Mouse (Mus musculus) kidney, embryonic 16.5 days (tissue): Measurements from ENCODE around the gene Pecam1. TPM values are rescaled to one million over a fixed set of nuclear protein-coding genes. Genes with fewer than 3 reads are reported as not detected.
"Not testable (repeated sequence)": the region's sequence is repeated elsewhere in the genome, so short reads cannot be mapped to it uniquely, and the experiment has no call there.

Source experiments
- ATAC-seq: fragments of 200-750 bp; cut with Nextera tagmentation; 2 replicates; pipeline ENCODE4 v1.8.0; 2017; ENCODE audit warnings: moderate TSS enrichment; ENCODE audit not compliant: low FRiP score, low TSS enrichment
- H3K27ac ChIP-seq: fragments of 300-500 bp; sonication (generic); 2 replicates; pipeline ENCODE4 v1.5.1; 2014; ENCODE audit warnings: low read length
- H3K27me3 ChIP-seq: fragments of 300-500 bp; sonication (generic); 2 replicates; pipeline ENCODE4 v1.6.1; 2014; ENCODE audit warnings: low read length, control low read depth, mixed read lengths; ENCODE audit not compliant: insufficient read depth
- H3K36me3 ChIP-seq: fragments of 300-500 bp; sonication (generic); 2 replicates; pipeline ENCODE4 v1.6.1; 2014; ENCODE audit warnings: low read length, control low read depth, mixed read lengths; ENCODE audit not compliant: insufficient read depth
- H3K4me1 ChIP-seq: fragments of 300-500 bp; sonication (generic); 2 replicates; pipeline ENCODE4 v1.6.1; 2014; ENCODE audit warnings: low read length, control low read depth, mixed read lengths; ENCODE audit not compliant: insufficient read depth
- H3K4me2 ChIP-seq: fragments of 300-500 bp; sonication (generic); replicated peaks from 2 replicates; pipeline ENCODE4 v1.6.1; 2014; ENCODE audit warnings: low read depth, low read length
- H3K4me3 ChIP-seq: fragments of 300-500 bp; sonication (generic); 2 replicates; pipeline ENCODE4 v1.5.1; 2014; ENCODE audit warnings: mild to moderate bottlenecking, low read length
- H3K9ac ChIP-seq: fragments of 300-500 bp; sonication (generic); replicated peaks from 2 replicates; pipeline ENCODE4 v1.6.1; 2014; ENCODE audit warnings: low read length
- H3K9me3 ChIP-seq: fragments of 300-500 bp; sonication (generic); 2 replicates; pipeline ENCODE4 v1.6.1; 2016; ENCODE audit warnings: low read length, control low read depth
- WGBS: fragments of 180-500 bp; shearing (Covaris S2); extraction: QIAGEN DNeasy Blood & Tissue Kit; methylation state at CpG from one replicate; pipeline ENCODE4 v1.1.7; 2014; 5-methylcytosine and 5-hydroxymethylcytosine counted together
- polyA plus RNA-seq: library from polyadenylated mRNA; unstranded; fragments of >200 nt; fragmentation: Nextera tagmentation; extraction: Ambion mirVana; gene quantifications from 2 replicates; pipeline ENCODE4 v1.2.1, GENCODE M21; 2015

Pecam1 gene
- polyA plus RNA-seq, 1 experiment from 2014 or later = 74.9 TPM

DNA sequence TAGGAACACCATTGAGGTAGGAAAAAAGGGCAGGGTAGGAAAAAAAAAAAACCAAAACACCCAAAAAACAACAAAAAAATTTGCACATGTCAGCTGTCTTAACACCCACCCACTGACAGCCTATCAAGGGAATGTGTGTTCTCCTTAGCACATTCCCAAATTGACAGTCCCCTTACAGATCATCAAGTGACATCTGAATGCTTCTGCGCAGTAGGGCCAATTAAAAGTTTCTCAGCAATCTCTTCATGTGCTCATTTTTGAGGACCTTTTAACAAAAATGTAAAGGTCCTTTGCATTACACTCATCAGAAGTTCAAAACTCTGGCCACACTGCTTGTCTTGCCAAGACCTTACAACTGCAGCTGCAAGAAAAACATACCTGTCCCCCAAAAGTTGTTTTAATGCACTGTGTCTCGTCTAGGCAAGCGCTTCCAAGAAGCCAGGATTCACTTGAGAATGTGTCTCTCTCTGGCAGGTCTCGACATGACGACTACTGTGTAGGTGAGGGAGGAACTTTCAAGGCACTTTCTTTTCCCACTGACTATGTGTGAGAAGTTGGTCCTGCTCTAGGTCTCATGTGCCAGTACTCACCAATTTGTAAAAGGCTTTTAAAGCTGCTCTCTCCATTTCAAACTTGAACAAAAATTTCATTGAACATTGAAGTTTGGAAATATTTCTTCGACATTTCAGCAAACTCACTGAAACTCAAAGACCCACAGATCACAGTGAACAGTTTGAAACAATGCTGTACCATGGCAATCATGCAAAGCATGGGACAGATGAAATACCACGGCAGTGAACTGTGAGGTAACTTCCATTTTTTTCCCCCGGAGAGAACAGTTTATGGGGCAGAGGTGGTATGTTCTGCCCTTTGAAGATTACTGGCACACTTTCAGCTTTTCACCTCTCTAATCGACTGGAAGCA lies 32.7 kb upstream of the Pecam1 start:
- Histone ChIP-seq H3K36me3 (peaks cover 53% of the 10 kb centered on the region), H3K9ac (no peak overlapping the region), H3K4me3 (no peak overlapping the region), H3K27ac (no peak overlapping the region), H3K4me1 (peaks cover 22% of the 10 kb centered on the region), H3K4me2 (no peak overlapping the region), H3K27me3 (no peaks in the 10 kb centered on the region), H3K9me3 (no peaks in the 10 kb centered on the region)
- 78% methylated on average over 9 of the region's 9 CpGs for WGBS
- ATAC-seq = no peak

GRCm38 (mm10) chr11:106782271-106782670 lies 31.8 kb upstream of the Pecam1 start:
- 88% methylated on average over 7 of the region's 7 CpGs for WGBS
- not testable (repeated sequence) for ATAC-seq

DNA sequence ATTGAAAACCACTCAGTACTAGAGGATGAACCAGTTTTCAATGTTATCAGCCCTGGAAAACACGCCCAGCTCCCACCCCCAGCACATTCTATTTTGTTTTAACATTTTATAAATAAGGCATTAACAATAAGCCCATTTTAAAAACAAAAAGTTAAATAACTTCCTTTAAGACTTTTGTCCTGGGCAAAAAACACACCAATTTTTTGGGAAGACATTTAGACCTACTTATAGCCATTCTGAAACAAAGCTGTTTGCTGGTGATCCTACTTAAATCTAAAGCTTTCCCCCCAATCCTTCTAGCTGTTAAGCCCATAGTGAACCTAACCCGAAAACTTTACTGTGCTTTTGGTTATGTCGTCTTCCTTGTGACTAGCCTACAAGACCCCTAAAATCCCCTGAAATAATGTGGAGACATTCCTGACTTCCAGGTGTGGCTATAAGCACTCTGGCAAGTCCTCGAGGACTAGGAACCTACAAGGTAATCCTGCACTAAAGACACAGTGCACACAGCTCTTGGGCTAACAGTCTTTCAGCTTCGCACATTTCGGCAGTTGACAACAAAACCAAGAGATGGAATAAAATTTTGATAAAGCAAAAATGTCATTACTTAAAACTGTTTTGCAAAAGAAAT lies 30.3 kb upstream of the Pecam1 start:
- Histone ChIP-seq H3K4me2 (no peak overlapping the region), H3K4me3 (no peak overlapping the region), H3K27ac (0 out of 2 replicates have a peak overlapping the region, but pooled peaks have one; percentile 46), H3K9ac (no peak overlapping the region), H3K27me3 (no peaks in the 10 kb centered on the region), H3K4me1 (peaks cover 16% of the 10 kb centered on the region), H3K9me3 (no peaks in the 10 kb centered on the region), H3K36me3 (peaks cover 51% of the 10 kb centered on the region)
- WGBS = 77% methylated on average over 6 of the region's 6 CpGs
- no peak for ATAC-seq

More at GRCm38 (mm10) chr11:106782271-106782670, 31.8 kb upstream of the Pecam1 start:
- not testable (repeated sequence) for H3K27me3 ChIP-seq, H3K27ac ChIP-seq, H3K4me2 ChIP-seq, H3K9ac ChIP-seq, H3K9me3 ChIP-seq, H3K4me3 ChIP-seq
- H3K4me1 ChIP-seq = peaks cover 22% of the 10 kb centered on the region
- peaks cover 53% of the 10 kb centered on the region for H3K36me3 ChIP-seq

GRCm38 (mm10) chr11:106780089-106780425 lies 29.6 kb upstream of the Pecam1 start:
- ATAC-seq = no peak; the same call in 1 of the 2 replicates
- Histone ChIP-seq H3K9ac (peak overlapping the region; percentile 80; the same call in 1 of the 2 replicates), H3K27me3 (no peaks in the 10 kb centered on the region), H3K27ac (peak overlapping the region; percentile 95), H3K4me3 (peak overlapping the region; percentile 61), H3K36me3 (peaks cover 49% of the 10 kb centered on the region), H3K4me2 (peak overlapping the region; percentile 71), H3K4me1 (peaks cover 11% of the 10 kb centered on the region; the same call in 1 of the 2 replicates), H3K9me3 (no peaks in the 10 kb centered on the region)
- 61% methylated on average over 4 of the region's 4 CpGs for WGBS

DNA sequence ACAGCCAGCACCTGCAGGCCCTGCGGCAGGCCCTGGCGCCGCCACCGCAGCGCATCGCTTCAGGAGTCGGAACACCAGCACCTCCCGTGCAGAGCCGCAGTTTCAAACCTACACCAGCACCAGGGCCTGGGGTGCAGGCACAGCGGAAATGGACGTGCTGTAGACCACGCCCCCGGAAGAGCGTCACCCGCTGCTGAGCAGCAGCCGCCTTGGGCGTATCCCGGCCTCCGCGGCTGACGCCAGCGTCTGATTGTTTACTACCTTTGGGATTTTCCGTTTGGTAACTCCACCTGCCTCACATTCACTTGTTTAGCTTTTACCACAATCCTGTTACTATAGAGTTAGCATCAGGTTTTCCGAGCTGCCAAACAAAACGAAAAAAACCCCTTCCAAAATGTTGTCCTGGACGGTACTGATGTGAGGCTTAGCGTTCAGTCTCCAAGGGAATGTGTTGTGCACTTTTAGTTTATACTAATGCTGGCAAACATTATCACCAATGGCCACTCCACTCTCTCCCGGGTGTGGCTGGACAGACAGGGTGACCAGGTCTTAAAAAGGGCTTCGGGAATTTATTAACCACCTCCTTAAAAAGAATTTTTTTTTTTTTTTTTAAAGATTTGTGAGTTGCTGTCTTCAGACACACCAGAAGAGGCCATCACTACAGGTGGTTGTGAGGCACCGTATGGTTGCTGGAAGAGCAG lies 29.1 kb upstream of the Pecam1 start, which contains the start of gene Polg2:
Polg2 (minus strand) TSS at position 150 of the 701 bp plus-strand sequence.
- Histone ChIP-seq H3K27me3 (no peaks in the 10 kb centered on the region), H3K9ac (peak within 1 kb of the TSS; percentile 80), H3K4me1 (peaks cover 11% of the 10 kb centered on the region; the same call in 1 of the 2 replicates), H3K9me3 (no peaks in the 10 kb centered on the region), H3K4me2 (peak within 1 kb of the TSS; percentile 71), H3K36me3 (peaks cover 50% of the 10 kb centered on the region), H3K4me3 (peak within 1 kb of the TSS; percentile 61), H3K27ac (peak within 1 kb of the TSS; percentile 95)
- ATAC-seq = peak; percentile 99
- WGBS = under 1% methylated on average over 30 of the region's 30 CpGs

GRCm38 (mm10) chr11:106778589-106779387 lies 28.4 kb upstream of the Pecam1 start:
- peak; percentile 83 for ATAC-seq
- H3K36me3 ChIP-seq = peaks cover 53% of the 10 kb centered on the region
- no peaks in the 10 kb centered on the region for H3K27me3 ChIP-seq
- H3K4me3 ChIP-seq = peak overlapping the region; percentile 61
- H3K27ac ChIP-seq = peak overlapping the region; percentile 95
- peak overlapping the region; percentile 80 for H3K9ac ChIP-seq
- H3K4me2 ChIP-seq = peak overlapping the region; percentile 71
- H3K9me3 ChIP-seq = no peaks in the 10 kb centered on the region
- under 1% methylated on average over 39 of the region's 39 CpGs for WGBS
- H3K4me1 ChIP-seq = peaks cover 11% of the 10 kb centered on the region; the same call in 1 of the 2 replicates

DNA sequence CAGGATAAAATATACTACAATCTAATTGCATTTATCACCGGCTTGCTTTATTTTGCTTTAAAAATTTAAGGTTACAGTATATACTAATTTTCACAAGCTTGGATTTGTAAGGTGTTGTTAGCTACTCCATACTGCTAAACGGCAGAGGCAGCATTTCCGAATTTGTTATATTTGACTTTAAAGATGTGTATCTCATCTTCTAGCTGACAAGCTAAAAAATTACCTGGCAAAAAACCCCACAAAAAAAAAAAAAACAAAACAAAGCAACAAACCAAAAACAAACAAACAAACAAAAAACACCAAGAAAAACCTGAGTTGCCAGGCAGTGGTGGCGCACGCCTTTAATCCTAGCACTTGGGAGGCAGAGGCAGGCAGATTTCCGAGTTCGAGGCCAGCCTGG lies 27.7 kb upstream of the Pecam1 start:
- ATAC-seq = no peak
- 84% methylated on average over 7 of the region's 7 CpGs for WGBS
- Histone ChIP-seq H3K4me1 (peaks cover 11% of the 10 kb centered on the region; the same call in 1 of the 2 replicates), H3K9me3 (no peaks in the 10 kb centered on the region), H3K36me3 (peaks cover 53% of the 10 kb centered on the region), H3K9ac (no peak overlapping the region), H3K27me3 (no peaks in the 10 kb centered on the region), H3K4me2 (peak overlapping the region; percentile 71), H3K27ac (no peak overlapping the region), H3K4me3 (0 out of 2 replicates have a peak overlapping the region, but pooled peaks have one; percentile 61)

DNA sequence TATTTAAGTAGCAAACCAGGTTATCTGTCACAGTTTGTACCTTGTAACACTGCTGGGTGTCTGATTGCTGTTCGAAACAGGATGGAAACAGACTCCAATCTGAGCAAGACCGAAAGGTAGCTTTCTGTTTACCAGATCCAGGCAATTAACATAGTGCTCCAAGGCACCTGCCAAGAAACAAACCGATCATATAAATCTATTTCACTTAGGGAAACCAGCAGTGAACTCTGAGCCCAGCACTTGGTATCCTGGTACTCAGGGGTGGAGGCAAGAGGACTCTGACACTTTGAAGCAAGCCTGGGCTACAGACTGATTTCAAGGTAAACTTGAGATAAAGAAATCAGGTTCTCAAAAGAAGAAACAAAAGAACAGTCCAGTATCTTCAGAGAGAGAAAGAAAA lies 27.0 kb upstream of the Pecam1 start:
- 86% methylated on average over 3 of the region's 3 CpGs for WGBS
- no peak overlapping the region for H3K27ac ChIP-seq
- H3K9ac ChIP-seq = no peak overlapping the region
- no peaks in the 10 kb centered on the region for H3K27me3 ChIP-seq
- H3K9me3 ChIP-seq = no peaks in the 10 kb centered on the region
- H3K4me1 ChIP-seq = peaks cover 11% of the 10 kb centered on the region; the same call in 1 of the 2 replicates
- H3K36me3 ChIP-seq = peaks cover 50% of the 10 kb centered on the region
- H3K4me3 ChIP-seq = no peak overlapping the region
- no peak for ATAC-seq
- no peak overlapping the region for H3K4me2 ChIP-seq

GRCm38 (mm10) chr11:106776960-106777359 lies 26.5 kb upstream of the Pecam1 start:
- ATAC-seq = no peak
- H3K9me3 ChIP-seq = no peaks in the 10 kb centered on the region

More at GRCm38 (mm10) chr11:106776960-106777359, 26.5 kb upstream of the Pecam1 start:
- peaks cover 11% of the 10 kb centered on the region; the same call in 1 of the 2 replicates for H3K4me1 ChIP-seq
- no peak overlapping the region for H3K4me2 ChIP-seq
- H3K9ac ChIP-seq = no peak overlapping the region
- WGBS = 84% methylated on average over 4 of the region's 4 CpGs
- H3K27ac ChIP-seq = no peak overlapping the region
- H3K4me3 ChIP-seq = no peak overlapping the region
- no peaks in the 10 kb centered on the region for H3K27me3 ChIP-seq
- H3K36me3 ChIP-seq = peaks cover 50% of the 10 kb centered on the region
